Mouse (Mus musculus) limb, embryonic 12.5 days (tissue): ENCODE measurements around the gene Sdk2. TPM values are rescaled to one million over a fixed set of nuclear protein-coding genes. Genes with fewer than 3 reads are reported as not detected.

Source experiments
- ATAC-seq: fragments of 200-750 bp; cut with Nextera tagmentation; 2 replicates; pipeline ENCODE4 v1.8.0; 2017; ENCODE audit warnings: low read depth, moderate TSS enrichment; ENCODE audit not compliant: insufficient number of reproducible peaks, insufficient read depth, low FRiP score, low TSS enrichment
- H3K27ac ChIP-seq: fragments of 300-500 bp; sonication (generic); 2 replicates; pipeline ENCODE4 v1.5.1; 2016; ENCODE audit warnings: mild to moderate bottlenecking, moderate library complexity
- H3K27me3 ChIP-seq: fragments of 300-500 bp; sonication (generic); 2 replicates; pipeline ENCODE4 v1.6.1; 2016; ENCODE audit warnings: mild to moderate bottlenecking, moderate library complexity
- H3K36me3 ChIP-seq: fragments of 300-500 bp; sonication (generic); 2 replicates; pipeline ENCODE4 v1.6.1; 2016; ENCODE audit warnings: mild to moderate bottlenecking, moderate library complexity
- H3K4me1 ChIP-seq: fragments of 300-500 bp; sonication (generic); replicated peaks from 2 replicates; pipeline ENCODE4 v1.6.1; 2016
- H3K4me2 ChIP-seq: fragments of 300-500 bp; sonication (generic); 2 replicates; pipeline ENCODE4 v1.6.1; 2016; ENCODE audit warnings: mild to moderate bottlenecking, moderate library complexity
- H3K4me3 ChIP-seq: fragments of 300-500 bp; sonication (generic); replicated peaks from 2 replicates; pipeline ENCODE4 v1.5.1; 2016; ENCODE audit warnings: mild to moderate bottlenecking
- H3K9ac ChIP-seq: fragments of 300-500 bp; sonication (generic); replicated peaks from 2 replicates; pipeline ENCODE4 v1.6.1; 2016; ENCODE audit warnings: mild to moderate bottlenecking, moderate library complexity
- H3K9me3 ChIP-seq: fragments of 300-500 bp; sonication (generic); 2 replicates; pipeline ENCODE4 v1.6.1; 2016; ENCODE audit warnings: mild to moderate bottlenecking, moderate library complexity
- WGBS: fragments of 180-500 bp; shearing (Covaris S2); methylation state at CpG from one replicate; pipeline ENCODE4 v1.1.7; 2016; 5-methylcytosine and 5-hydroxymethylcytosine counted together
- polyA plus RNA-seq: library from polyadenylated mRNA; unstranded; fragments of >200 nt; fragmentation: Nextera tagmentation; extraction: Ambion mirVana; gene quantifications from 2 replicates; pipeline ENCODE4 v1.2.1, GENCODE M21; 2016

The Sdk2 gene
- polyA plus RNA-seq, 1 experiment from 2014 or later, result 2.3 TPM

DNA sequence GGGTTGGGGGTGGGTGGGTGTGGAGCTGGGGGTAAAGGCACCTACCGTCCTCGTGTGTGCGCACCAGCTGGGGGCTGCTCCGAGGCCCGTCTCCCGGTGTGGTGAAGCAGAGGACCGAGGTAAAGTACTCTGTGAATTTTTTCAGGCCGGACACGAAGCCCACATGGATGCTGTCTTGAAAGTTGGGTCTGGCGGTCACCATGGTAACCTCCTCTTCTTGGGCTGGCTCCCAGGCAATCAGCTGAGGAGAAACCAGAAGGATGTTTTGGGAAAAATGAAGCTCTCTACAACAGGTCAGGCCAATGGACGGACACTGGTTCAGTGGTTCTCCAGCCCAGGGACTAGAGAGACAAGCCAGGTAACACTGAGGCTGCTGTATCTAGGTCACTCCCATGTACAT is 224.0 kb downstream of the Sdk2 start:
- Histone ChIP-seq H3K36me3 (no peaks in the 10 kb centered on the region), H3K9me3 (no peaks in the 10 kb centered on the region), H3K4me2 (no peak overlapping the region), H3K4me3 (no peak overlapping the region), H3K9ac (no peak overlapping the region), H3K27me3 (no peaks in the 10 kb centered on the region), H3K27ac (no peak overlapping the region), H3K4me1 (0 out of 2 replicates have a peak, but pooled peaks cover 3% of the 10 kb centered on the region)
- no peak for ATAC-seq
- 92% methylated on average over 11 of the region's 11 CpGs for WGBS

DNA sequence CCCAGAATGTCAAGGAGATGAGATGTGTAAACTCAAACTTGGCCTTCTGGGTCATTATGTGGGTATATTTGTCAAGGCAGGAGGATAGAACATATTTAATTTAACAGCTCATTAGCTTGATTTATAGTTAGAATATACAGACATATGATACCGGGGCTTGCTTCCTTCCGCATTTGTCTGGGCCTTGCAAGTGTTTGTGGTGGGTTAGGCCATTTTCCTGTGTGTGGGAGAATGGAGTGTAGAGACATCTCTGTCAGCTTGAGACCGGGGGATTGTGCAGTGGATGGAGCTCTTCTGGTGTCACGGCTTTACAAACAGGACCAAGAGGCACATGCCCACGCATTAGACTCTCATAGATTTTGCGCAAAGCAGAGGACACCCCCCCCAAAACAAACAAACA is 235.2 kb downstream of the Sdk2 start:
- H3K4me3 ChIP-seq, result no peak overlapping the region
- no peaks in the 10 kb centered on the region for H3K9me3 ChIP-seq
- H3K27ac ChIP-seq, result no peak overlapping the region
- ATAC-seq, result no peak
- H3K4me1 ChIP-seq, result peaks cover 11% of the 10 kb centered on the region; the same call in 1 of the 2 replicates
- no peak overlapping the region for H3K9ac ChIP-seq
- H3K4me2 ChIP-seq, result no peak overlapping the region
- peaks cover 24% of the 10 kb centered on the region for H3K27me3 ChIP-seq
- no peaks in the 10 kb centered on the region for H3K36me3 ChIP-seq
- whole genome bisulfite sequencing, result 88% methylated on average over 6 of the region's 6 CpGs

DNA sequence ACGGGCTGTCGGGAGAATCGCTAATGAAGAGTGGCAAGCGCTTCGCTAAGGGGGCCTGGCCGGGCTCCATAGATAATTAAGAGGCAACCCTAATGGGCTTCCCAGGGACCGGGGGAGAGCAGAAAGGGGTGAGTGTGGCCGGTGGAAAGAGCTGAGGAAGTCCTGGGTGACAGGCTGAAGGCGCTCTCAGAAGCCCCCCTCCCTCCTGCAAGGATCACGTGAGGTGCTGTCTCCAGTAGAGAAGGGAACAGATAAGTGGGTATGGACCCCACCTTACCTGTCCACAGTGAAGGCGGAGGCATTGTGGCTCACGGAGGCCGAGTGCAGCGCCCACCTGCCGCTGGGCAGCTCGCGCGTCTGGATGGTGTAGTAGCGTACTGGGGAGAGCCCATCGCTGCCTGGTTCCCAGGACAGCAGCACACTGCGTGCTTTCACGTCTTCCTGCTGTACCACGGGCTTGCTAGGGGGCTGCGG is 238.7 kb downstream of the Sdk2 start:
- Histone ChIP-seq H3K9me3 (no peaks in the 10 kb centered on the region), H3K27me3 (peaks cover 24% of the 10 kb centered on the region), H3K4me2 (no peak overlapping the region), H3K36me3 (no peaks in the 10 kb centered on the region), H3K9ac (no peak overlapping the region), H3K27ac (no peak overlapping the region), H3K4me1 (peaks cover 7% of the 10 kb centered on the region), H3K4me3 (no peak overlapping the region)
- 44% methylated on average over 24 of the region's 24 CpGs for WGBS
- ATAC-seq, result no peak

DNA sequence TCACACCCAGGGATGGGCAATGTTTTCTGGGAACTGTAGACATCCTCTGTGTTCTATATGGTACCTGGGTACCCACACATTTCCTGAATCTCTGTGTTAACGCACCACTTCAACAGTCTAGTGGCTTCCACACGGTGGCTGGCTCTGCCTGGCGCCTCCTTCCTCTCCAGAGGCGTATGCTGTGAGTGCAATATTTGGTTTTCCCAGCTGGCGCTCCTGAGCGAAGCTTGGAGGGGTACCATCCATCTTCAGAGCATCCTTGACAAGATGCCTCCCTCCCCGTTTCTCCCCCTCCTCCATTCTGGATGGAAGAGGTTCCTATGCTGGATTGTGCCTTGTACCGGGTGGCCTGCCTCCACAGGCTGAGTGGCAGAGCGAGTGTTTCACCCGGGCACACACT is 246.8 kb downstream of the Sdk2 start:
- Histone ChIP-seq H3K9me3 (no peaks in the 10 kb centered on the region), H3K9ac (no peak overlapping the region), H3K36me3 (no peaks in the 10 kb centered on the region), H3K27ac (no peak overlapping the region), H3K4me3 (no peak overlapping the region), H3K4me1 (peaks cover 4% of the 10 kb centered on the region), H3K27me3 (0 out of 2 replicates have a peak, but pooled peaks cover 5% of the 10 kb centered on the region), H3K4me2 (no peak overlapping the region)
- WGBS, result 85% methylated on average over 10 of the region's 10 CpGs
- ATAC-seq, result no peak

DNA sequence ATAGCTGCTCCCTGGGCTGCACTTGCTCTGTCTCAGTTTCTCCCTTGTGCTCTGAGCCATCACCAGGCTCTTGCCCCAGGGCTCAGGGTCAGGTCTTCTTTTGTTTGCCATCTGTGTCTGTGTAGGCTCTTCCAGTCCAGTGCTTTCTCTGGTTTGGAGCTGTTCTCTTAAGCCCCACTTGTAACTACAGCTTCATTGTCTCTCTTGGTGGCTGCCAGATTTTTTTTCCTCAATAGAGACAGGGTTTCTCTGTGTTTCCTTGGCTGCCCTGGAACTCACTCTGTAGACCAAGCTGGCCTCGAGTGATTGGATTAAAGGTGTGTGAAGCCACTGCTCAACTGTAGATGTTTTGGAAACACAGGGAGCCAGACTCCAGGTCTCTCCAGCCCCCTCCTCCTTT is 247.8 kb downstream of the Sdk2 start:
- Histone ChIP-seq H3K4me2 (no peak overlapping the region), H3K9me3 (no peaks in the 10 kb centered on the region), H3K4me1 (peaks cover 4% of the 10 kb centered on the region), H3K4me3 (no peak overlapping the region), H3K27me3 (0 out of 2 replicates have a peak, but pooled peaks cover 5% of the 10 kb centered on the region), H3K27ac (no peak overlapping the region), H3K36me3 (no peaks in the 10 kb centered on the region), H3K9ac (no peak overlapping the region)
- ATAC-seq, result no peak
- 48% methylated on average over 1 of the region's 1 CpGs for WGBS

DNA sequence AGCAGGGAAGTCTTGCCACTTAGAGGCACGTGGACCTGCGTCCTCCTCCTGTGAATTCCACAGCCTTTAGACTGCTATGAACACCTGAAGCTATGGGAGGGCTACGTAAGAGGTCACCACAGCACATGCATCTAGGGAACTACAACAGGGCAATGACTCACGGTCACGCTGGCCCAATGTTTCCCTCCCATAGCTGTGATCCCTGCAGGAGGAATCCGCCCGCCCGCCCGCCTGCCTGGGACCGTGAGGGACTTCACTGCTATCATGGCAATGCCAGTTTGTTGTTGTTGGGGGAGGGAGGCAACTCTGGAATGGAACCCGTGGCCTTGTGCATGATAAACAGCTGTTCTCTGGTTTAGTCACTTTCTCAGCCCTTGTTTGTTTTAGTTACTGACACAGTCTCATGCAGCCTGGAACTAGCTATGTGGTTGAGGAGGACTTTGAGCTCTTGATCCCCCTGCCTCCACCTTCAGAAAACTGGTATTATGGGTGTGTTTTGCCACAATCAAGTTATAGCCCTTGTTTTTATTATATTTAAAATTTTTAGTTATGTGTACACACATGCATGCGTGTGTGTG is 249.8 kb downstream of the Sdk2 start:
- no peaks in the 10 kb centered on the region for H3K4me1 ChIP-seq
- ATAC-seq, result no peak
- H3K4me2 ChIP-seq, result no peak overlapping the region
- no peak overlapping the region for H3K27ac ChIP-seq
- H3K4me3 ChIP-seq, result no peak overlapping the region
- H3K9ac ChIP-seq, result no peak overlapping the region
- no peaks in the 10 kb centered on the region for H3K9me3 ChIP-seq
- H3K27me3 ChIP-seq, result 0 out of 2 replicates have a peak, but pooled peaks cover 3% of the 10 kb centered on the region
- 70% methylated on average over 12 of the region's 12 CpGs for WGBS
- no peaks in the 10 kb centered on the region for H3K36me3 ChIP-seq

DNA sequence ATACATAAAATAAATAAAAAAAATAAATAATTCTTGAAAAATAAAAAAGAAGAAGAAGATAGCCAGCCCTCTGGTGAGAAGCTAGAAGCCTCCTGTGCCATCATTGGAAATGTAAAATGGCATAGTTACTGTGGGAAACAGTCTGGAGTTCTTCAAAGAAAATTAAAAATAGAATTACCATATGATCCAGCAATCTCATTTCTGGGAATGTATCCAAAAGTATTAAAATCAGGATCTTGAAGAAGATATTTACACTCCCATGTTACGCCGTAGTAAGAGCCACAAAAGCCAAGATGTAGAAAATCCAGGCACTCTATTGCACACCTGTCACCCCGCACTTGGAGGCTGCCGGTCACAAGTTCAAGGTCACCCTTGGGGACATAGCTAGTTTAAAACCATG is 250.4 kb downstream of the Sdk2 start:
- Histone ChIP-seq H3K4me1 (peaks cover 3% of the 10 kb centered on the region), H3K36me3 (no peaks in the 10 kb centered on the region), H3K4me3 (no peak overlapping the region), H3K27ac (no peak overlapping the region), H3K4me2 (no peak overlapping the region), H3K9ac (no peak overlapping the region), H3K9me3 (no peaks in the 10 kb centered on the region), H3K27me3 (no peaks in the 10 kb centered on the region)
- 87% methylated on average over 4 of the region's 4 CpGs for WGBS
- no peak for ATAC-seq

DNA sequence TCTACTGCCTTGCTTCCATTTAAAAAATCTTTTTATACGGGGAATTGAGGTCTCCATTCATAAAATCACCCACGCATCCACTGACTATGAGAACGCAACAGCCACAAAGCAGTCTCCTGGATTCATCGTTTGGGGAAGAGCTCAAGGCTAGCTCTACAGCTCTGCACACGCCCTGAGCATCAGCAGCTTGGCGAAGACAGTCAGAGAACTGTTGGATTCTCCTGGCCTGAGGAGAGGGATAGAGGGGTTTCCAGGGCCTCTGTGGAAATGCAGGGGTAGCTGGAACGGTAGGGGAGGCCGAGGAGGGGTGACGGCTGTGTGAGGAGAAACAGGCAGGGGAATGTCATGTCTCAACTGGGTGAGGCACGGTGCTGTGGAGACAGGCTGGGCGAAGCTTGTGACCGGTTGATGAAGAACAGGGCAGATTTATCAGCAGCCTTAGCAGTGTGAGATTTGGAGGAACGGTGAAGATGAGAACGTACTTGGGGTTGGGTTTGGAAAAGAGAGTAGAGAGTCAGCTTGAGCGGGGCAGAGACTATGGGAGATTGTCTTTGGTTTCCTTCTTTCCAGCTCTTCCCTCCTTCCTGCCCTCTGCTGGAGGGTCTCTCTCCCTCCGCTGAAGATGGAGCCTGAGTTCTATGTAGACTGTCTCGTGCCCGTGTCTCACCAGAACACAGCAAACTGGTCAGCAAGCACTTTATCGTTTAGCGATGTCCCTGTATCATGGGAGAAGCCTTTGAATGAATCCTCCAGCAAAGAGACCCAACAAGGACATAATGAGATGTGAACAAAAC is 255.1 kb downstream of the Sdk2 start:
- peaks cover 27% of the 10 kb centered on the region for H3K4me1 ChIP-seq
- H3K36me3 ChIP-seq, result no peaks in the 10 kb centered on the region
- H3K4me2 ChIP-seq, result peak overlapping the region; percentile 17; the same call in 1 of the 2 replicates
- WGBS, result 52% methylated on average over 20 of the region's 20 CpGs
- no peak overlapping the region for H3K4me3 ChIP-seq
- no peaks in the 10 kb centered on the region for H3K9me3 ChIP-seq
- no peaks in the 10 kb centered on the region for H3K27me3 ChIP-seq
- H3K27ac ChIP-seq, result no peak overlapping the region
- no peak overlapping the region for H3K9ac ChIP-seq
- 0 out of 2 replicates have a peak, but pooled peaks have one; percentile 18 for ATAC-seq

DNA sequence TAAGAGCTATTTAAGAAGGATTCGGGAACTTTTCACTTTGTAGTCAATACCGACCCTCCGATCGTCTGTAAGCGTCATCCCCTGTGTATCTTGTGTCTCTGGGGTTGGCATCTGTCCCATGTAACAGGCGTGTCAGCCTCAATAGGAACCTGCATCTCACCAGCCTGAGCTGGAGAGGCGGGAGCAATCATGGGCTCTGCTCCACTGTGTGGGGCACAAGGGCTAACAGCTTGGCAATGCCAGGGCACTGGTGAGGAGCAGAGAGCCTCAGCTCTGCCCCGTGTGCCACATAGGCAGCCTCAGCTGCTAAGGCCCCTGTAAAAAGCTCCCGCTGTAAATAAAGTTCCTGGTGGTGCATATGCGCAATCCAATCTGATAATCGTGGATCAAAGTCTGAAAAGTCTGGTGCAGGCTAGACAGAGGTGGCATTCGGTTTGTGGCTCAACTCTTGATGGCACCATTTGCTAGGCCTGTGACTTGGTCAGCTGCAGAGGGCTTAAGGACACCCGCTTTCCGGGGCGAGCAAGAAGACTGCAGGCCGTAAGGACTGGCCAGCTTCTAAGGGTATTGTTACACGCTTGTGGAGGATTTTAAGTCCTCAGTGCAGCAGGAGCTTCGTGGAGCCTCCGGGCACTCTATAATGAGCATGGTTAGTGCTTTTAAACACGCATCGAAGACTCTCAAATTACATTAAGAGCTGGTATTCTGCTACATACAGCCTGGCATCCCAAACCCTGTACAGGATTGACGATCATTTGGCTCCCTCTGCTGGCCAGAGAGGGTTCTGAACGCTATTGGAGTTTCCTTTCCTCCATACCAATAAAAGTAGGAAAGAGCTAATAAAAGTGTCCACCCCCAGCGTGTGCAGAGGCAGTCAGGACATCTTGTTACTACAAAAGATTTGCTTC is 256.0 kb downstream of the Sdk2 start:
- H3K27me3 ChIP-seq, result no peaks in the 10 kb centered on the region
- H3K4me2 ChIP-seq, result peak overlapping the region; percentile 33
- H3K36me3 ChIP-seq, result no peaks in the 10 kb centered on the region
- no peak overlapping the region; the same call in 1 of the 2 replicates for H3K27ac ChIP-seq
- peaks cover 30% of the 10 kb centered on the region for H3K4me1 ChIP-seq
- ATAC-seq, result peak; percentile 74
- H3K9ac ChIP-seq, result no peak overlapping the region
- 42% methylated on average over 24 of the region's 24 CpGs for WGBS
- no peak overlapping the region for H3K4me3 ChIP-seq
- H3K9me3 ChIP-seq, result no peaks in the 10 kb centered on the region

DNA sequence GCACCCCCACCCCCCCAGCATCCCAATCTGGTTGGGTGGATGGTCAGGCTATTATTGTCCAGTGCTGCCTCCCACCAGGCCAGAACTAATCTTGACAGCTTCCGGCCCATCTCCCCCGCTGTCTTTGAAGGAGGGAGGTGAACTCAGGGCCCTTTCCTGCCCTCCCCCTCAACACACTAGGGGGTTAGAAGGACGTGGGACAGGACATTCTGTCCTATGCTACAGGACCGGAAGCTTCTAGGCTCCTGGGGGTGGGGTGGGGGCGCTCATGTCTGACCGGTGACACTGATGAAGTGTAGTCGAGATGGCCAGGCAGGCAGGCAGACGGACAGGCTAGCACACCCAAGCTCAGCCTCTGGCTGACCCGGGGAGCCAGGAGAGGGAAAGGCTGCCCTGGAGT is 259.8 kb downstream of the Sdk2 start:
- no peak for ATAC-seq
- no peaks in the 10 kb centered on the region for H3K36me3 ChIP-seq
- H3K9ac ChIP-seq, result no peak overlapping the region
- 23% methylated on average over 9 of the region's 9 CpGs for WGBS
- no peaks in the 10 kb centered on the region for H3K9me3 ChIP-seq
- H3K4me2 ChIP-seq, result no peak overlapping the region
- H3K4me3 ChIP-seq, result no peak overlapping the region
- no peak overlapping the region for H3K27ac ChIP-seq
- H3K27me3 ChIP-seq, result no peaks in the 10 kb centered on the region
- H3K4me1 ChIP-seq, result peaks cover 44% of the 10 kb centered on the region
